Mouse (Mus musculus) heart, postnatal 0 days (tissue): ENCODE measurements around the gene Odf2l. TPM values are rescaled to one million over a fixed set of nuclear protein-coding genes. Genes with fewer than 3 reads are reported as not detected.
A peak's percentile ranks its signal among the peaks of the same experiment; 100 is the strongest.

ENCODE experiments used
- ATAC-seq: fragments of 200-750 bp; cut with Nextera tagmentation; 2 replicates; pipeline ENCODE4 v1.8.0; 2017; ENCODE audit warnings: low read depth, moderate number of reproducible peaks, moderate library complexity; ENCODE audit not compliant: insufficient read depth
- DNase-seq: peaks from one replicate; pipeline ENCODE4 v3.0.0-alpha.2; 2016; ENCODE audit warnings: low spot score
- H3K27ac ChIP-seq: fragments of 300-500 bp; sonication (generic); 2 replicates; pipeline ENCODE4 v1.5.1; 2014; ENCODE audit warnings: low read depth, mild to moderate bottlenecking
- H3K27me3 ChIP-seq: fragments of 300-500 bp; sonication (generic); 2 replicates; pipeline ENCODE4 v1.6.1; 2014; ENCODE audit warnings: low read length, mixed read lengths; ENCODE audit not compliant: control insufficient read depth, insufficient read depth
- H3K36me3 ChIP-seq: fragments of 300-500 bp; sonication (generic); replicated peaks from 2 replicates; pipeline ENCODE4 v1.6.1; 2014; ENCODE audit warnings: low read length, mixed read lengths; ENCODE audit not compliant: control insufficient read depth, insufficient read depth
- H3K4me1 ChIP-seq: fragments of 300-500 bp; sonication (generic); 2 replicates; pipeline ENCODE4 v1.6.1; 2014; ENCODE audit warnings: antibody characterized with exemption; ENCODE audit not compliant: control insufficient read depth, insufficient read depth
- H3K4me2 ChIP-seq: fragments of 300-500 bp; sonication (generic); 2 replicates; pipeline ENCODE4 v1.6.1; 2014; ENCODE audit warnings: low read depth, mild to moderate bottlenecking, low read length, moderate library complexity
- H3K4me3 ChIP-seq: fragments of 300-500 bp; sonication (generic); 2 replicates; pipeline ENCODE4 v1.5.1; 2014; ENCODE audit warnings: low read depth, low read length
- H3K9ac ChIP-seq: fragments of 300-500 bp; sonication (generic); replicated peaks from 2 replicates; pipeline ENCODE4 v1.6.1; 2014; ENCODE audit warnings: low read depth, low read length, mixed read lengths
- H3K9me3 ChIP-seq: fragments of 300-500 bp; sonication (generic); replicated peaks from 2 replicates; pipeline ENCODE4 v1.6.1; 2016; ENCODE audit warnings: low read length; ENCODE audit not compliant: control insufficient read depth
- CTCF ChIP-seq: IDR thresholded peaks from 2 replicates; pipeline ENCODE4 v1.5.1; 2016; ENCODE audit warnings: antibody characterized with exemption, control low read depth, low read depth
- EP300 ChIP-seq: IDR thresholded peaks from 2 replicates; pipeline ENCODE4 v1.6.1; 2016; ENCODE audit warnings: antibody characterized with exemption, low read depth
- WGBS: fragments of 180-500 bp; shearing (Covaris S2); extraction: QIAGEN DNeasy Blood & Tissue Kit; methylation state at CpG from one replicate; pipeline ENCODE4 v1.1.7; 2014; 5-methylcytosine and 5-hydroxymethylcytosine counted together
- polyA plus RNA-seq: library from polyadenylated mRNA; unstranded; fragments of >200 nt; fragmentation: Nextera tagmentation; extraction: Ambion mirVana; gene quantifications from 2 replicates; pipeline ENCODE4 v1.2.1, GENCODE M21; 2015
- total RNA-seq: library from RNA; depleted of rRNA; stranded (reverse); fragments of >200 nt; gene quantifications from 2 replicates; pipeline ENCODE4 v1.2.3, GENCODE M21; 2014; ENCODE audit warnings: low replicate concordance

The Odf2l gene
- total and polyA plus RNA-seq, 2 experiments from 2014 or later: 5.0 to 8.9 TPM

DNA sequence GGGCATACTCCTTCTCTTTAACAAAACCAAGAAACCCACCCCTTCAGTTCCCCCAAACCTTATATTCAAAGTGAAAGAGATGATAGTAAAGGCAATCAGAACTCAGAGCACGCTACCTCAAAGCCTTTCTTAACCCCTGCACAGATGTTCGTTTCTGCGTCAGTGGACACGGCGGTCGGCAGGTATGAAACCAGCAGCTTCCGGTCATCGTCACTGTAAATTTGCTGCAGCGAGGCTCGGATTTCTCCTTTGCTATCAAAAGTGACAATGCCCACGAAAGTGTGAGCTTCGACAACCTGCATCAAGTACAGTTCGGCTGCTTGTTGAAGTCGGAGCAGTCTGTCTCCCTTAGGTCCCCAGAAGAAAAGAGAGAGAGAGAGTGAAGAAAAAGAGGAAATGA lies 32.2 kb upstream of the Odf2l start:
- DNase-seq: no peak
- no peaks in the 10 kb centered on the region for H3K36me3 ChIP-seq
- TF ChIP-seq CTCF (no peak), EP300 (no peak)
- 89% methylated on average over 14 of the region's 14 CpGs for WGBS
- no peak overlapping the region for H3K4me3 ChIP-seq
- no peak overlapping the region for H3K9ac ChIP-seq
- ATAC-seq: no peak
- H3K27ac ChIP-seq: no peak overlapping the region
- no peaks in the 10 kb centered on the region for H3K9me3 ChIP-seq
- H3K4me2 ChIP-seq: no peak overlapping the region
- no peaks in the 10 kb centered on the region for H3K4me1 ChIP-seq
- H3K27me3 ChIP-seq: no peaks in the 10 kb centered on the region

DNA sequence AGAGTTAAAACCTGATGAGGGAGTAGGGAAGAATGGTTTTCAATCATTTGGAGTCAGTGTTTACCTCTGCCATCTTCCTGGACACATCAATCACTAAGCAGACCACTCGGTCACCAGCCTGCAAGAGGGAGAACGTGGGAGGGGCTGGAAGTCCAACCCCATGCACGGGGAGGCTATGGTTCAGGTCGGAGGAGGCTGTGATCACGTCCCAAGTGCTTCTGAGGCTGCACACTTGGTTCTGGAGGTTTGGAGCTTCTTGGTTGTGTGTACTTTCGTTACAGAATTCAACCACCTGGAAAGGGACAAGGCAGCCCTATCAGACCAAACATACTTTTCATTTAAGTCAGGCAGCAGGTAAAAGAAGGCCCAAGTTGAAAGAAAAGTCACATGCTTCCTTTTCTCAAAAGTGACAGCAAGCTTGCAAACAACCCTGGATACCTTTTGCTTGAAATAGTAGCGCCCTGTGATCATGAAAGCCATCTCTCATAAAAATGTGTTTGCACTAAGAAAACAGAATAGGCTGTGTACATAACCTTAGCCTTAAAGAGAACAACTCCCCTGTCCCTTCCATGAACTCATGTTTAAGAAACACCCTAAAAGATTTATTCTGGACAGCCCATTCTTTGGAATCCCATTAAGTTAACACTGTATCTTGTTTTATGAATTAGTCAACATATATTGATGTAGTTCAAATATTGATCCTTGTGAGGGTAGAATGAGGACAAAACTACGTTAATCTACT lies 30.4 kb upstream of the Odf2l start:
- H3K36me3 ChIP-seq: no peaks in the 10 kb centered on the region
- WGBS: 62% methylated on average over 8 of the region's 8 CpGs

DNA sequence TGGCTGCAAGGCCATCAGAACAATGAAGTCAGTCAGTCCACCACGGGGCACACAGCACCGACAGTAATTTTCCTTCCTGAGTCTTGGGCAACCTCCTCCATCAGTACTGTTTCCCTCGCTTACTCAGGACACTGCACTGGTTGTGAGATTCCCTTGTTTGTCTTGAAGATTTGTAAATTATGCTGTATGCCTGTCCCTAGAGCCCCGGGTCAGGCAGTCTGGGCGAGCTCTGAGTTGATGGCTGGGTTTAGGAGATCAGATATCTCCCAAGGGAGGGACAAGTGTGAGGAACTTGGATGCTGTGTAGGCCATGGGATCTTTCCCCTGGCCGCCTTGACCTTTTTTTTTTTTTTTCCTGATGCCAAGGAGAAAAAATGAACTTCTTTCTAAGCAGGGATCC lies 19.1 kb upstream of the Odf2l start, which contains the start of gene Clca2:
Gene Clca2 (minus strand): TSS at position 153 of the 400 bp plus-strand sequence.
- Histone ChIP-seq H3K27ac (no peak within 1 kb of the TSS), H3K9ac (no peak within 1 kb of the TSS), H3K9me3 (no peaks in the 10 kb centered on the region), H3K4me3 (no peak within 1 kb of the TSS), H3K4me1 (no peaks in the 10 kb centered on the region), H3K4me2 (no peak within 1 kb of the TSS), H3K27me3 (no peaks in the 10 kb centered on the region), H3K36me3 (no peaks in the 10 kb centered on the region)
- TF ChIP-seq EP300 (no peak), CTCF (no peak)
- 0 out of 2 replicates have a peak, but pooled peaks have one; percentile 34 for ATAC-seq
- DNase-seq: no peak
- 53% methylated on average over 6 of the region's 6 CpGs for WGBS

More for the DNA sequence above, 30.4 kb upstream of the Odf2l start:
- H3K9me3 ChIP-seq: no peaks in the 10 kb centered on the region
- no peak for DNase-seq
- no peaks in the 10 kb centered on the region for H3K27me3 ChIP-seq
- H3K4me1 ChIP-seq: no peaks in the 10 kb centered on the region
- no peak overlapping the region for H3K9ac ChIP-seq
- H3K27ac ChIP-seq: no peak overlapping the region
- TF ChIP-seq CTCF (no peak), EP300 (no peak)
- no peak overlapping the region for H3K4me3 ChIP-seq
- no peak for ATAC-seq
- H3K4me2 ChIP-seq: no peak overlapping the region

DNA sequence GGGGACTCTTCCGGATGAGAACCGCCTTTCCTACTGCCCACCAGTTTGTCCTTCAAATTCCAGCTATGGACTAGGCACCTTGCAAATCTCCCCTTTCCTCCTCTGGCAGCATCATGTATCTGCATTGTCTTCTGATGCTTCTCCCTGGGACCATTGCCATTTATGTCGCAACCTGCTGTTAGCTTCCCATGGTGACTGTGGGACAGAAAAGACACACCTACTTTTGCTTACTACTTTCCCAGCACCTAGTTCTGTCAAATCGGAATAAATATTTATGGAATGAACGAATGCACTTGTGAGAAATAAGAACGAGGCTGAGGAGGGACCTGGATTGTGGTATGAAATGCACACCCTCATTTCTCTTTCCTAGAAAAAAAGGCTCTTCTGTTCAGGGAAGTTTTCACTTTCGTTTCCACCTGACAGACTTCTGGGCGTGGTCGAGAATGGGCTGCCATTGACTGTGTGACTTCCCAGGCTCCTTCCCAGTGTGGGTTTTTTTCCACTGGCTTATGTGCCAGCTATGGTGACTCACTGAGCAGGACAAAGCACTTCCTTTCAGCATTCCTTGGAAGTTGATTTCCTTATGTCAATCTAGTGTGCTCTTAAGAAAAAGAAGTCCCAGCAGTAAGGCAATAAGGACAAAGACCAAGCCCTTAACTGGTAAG lies 16.4 kb upstream of the Odf2l start:
- TF ChIP-seq EP300 (peak; percentile 31; the same call in 1 of the 2 replicates), CTCF (no peak)
- Histone ChIP-seq H3K9me3 (no peaks in the 10 kb centered on the region), H3K36me3 (no peaks in the 10 kb centered on the region), H3K27me3 (no peaks in the 10 kb centered on the region), H3K4me2 (0 out of 2 replicates have a peak overlapping the region, but pooled peaks have one; percentile 17), H3K9ac (no peak overlapping the region), H3K4me1 (no peaks in the 10 kb centered on the region), H3K4me3 (no peak overlapping the region), H3K27ac (peak overlapping the region; percentile 36)
- DNase-seq (peak; percentile 40), ATAC-seq (peak; percentile 85)
- 67% methylated on average over 9 of the region's 9 CpGs for WGBS

DNA sequence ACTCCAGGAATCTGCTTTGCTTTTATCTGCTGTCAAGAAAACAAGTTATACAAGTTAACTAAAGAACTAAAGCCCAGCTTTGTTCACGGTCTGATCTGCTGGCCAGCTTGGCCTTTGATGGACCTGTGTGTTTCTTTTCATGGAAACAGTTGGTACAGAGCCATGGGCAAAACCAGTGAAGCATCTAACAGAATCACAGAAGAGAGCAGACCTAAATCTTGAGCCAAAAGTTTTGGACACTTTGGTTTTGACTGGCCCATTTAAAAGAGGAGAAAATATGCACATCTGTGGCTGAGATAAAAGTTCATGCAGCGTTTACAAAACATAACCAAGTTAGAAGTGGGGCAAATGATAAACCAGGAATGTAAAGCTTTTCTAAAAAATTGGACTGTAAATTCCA lies 15.1 kb upstream of the Odf2l start:
- Histone ChIP-seq H3K27ac (no peak overlapping the region), H3K9ac (no peak overlapping the region), H3K4me3 (no peak overlapping the region), H3K4me1 (no peaks in the 10 kb centered on the region), H3K27me3 (no peaks in the 10 kb centered on the region), H3K36me3 (no peaks in the 10 kb centered on the region), H3K4me2 (no peak overlapping the region), H3K9me3 (no peaks in the 10 kb centered on the region)
- 60% methylated on average over 2 of the region's 2 CpGs for WGBS
- ATAC-seq (no peak), DNase-seq (no peak)
- no peak for TF ChIP-seq CTCF
- TF ChIP-seq EP300: no peak

DNA sequence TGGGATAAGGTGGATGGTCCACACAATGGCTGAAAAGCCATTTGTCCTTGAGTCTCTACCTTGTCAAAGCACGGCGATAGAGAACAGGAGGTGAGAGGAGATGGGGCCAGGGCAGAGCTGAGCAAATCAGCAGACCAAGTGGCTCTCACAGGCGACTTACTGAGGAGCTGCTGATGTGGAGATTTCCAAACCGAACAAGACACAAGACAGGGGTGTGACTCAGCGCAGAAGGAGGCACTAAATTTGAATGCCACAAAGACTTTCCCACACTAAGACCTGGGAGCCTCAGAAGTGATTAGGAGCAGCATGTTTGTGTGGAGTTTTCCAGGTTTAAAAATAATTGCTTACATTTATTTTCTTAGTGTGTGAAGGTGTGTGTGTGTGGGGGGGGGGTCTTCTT lies 14.6 kb upstream of the Odf2l start:
- no peaks in the 10 kb centered on the region for H3K4me1 ChIP-seq
- no peak overlapping the region for H3K9ac ChIP-seq
- ATAC-seq (no peak), DNase-seq (no peak)
- WGBS: 28% methylated on average over 5 of the region's 5 CpGs
- no peak overlapping the region for H3K4me2 ChIP-seq
- no peaks in the 10 kb centered on the region for H3K9me3 ChIP-seq
- no peak overlapping the region for H3K27ac ChIP-seq
- no peaks in the 10 kb centered on the region for H3K27me3 ChIP-seq
- no peak overlapping the region for H3K4me3 ChIP-seq
- no peaks in the 10 kb centered on the region for H3K36me3 ChIP-seq
- TF ChIP-seq EP300 (no peak), CTCF (no peak)
